Mouse (Mus musculus) colon, adult 2 months (tissue): ENCODE results near the gene Abhd16a. TPM values are rescaled to one million over a fixed set of nuclear protein-coding genes. Genes with fewer than 3 reads are reported as not detected.

Source experiments
- polyA plus RNA-seq: library from polyadenylated mRNA; depleted of rRNA; stranded (reverse); fragments of >200 nt; gene quantifications from 2 replicates; pipeline ENCODE4 v1.2.3, GENCODE M21; 2012; rRNA removed

Abhd16a gene
- polyA plus RNA-seq: 238 and 254 TPM in 2 replicates

GRCm38 (mm10) chr17:35088825-35089644 lies at the start of gene Abhd16a:
TSS of gene Abhd16a (plus strand) at chr17:35089263.

GRCm38 (mm10) chr17:35046681-35047455 lies 42.2 kb upstream of the Abhd16a start, which contains the start of gene Msh5:
TSS of gene Msh5 (minus strand) at chr17:35046745.

GRCm38 (mm10) chr17:35049561-35050016 lies 39.5 kb upstream of the Abhd16a start, which contains the start of gene Clic1:
TSS of gene Clic1 (plus strand) at chr17:35049966.

GRCm38 (mm10) chr17:35058911-35059892 lies 29.9 kb upstream of the Abhd16a start, which contains the start of gene Ddah2:
TSS of gene Ddah2 (plus strand) at chr17:35059035.

GRCm38 (mm10) chr17:35064951-35065947 lies 23.8 kb upstream of the Abhd16a start, which contains the start of gene Ly6g6c:
TSS of gene Ly6g6c (plus strand) at chr17:35065388.

GRCm38 (mm10) chr17:35066084-35066483 lies 23.0 kb upstream of the Abhd16a start, which contains the start of gene Mpig6b:
TSS of gene Mpig6b (minus strand) at chr17:35066184.

GRCm38 (mm10) chr17:35076507-35077176 lies 12.4 kb upstream of the Abhd16a start, which contains the start of gene Ly6g6e:
TSS of gene Ly6g6e (plus strand) at chr17:35076902.

GRCm38 (mm10) chr17:35077786-35078233 lies 11.3 kb upstream of the Abhd16a start, which contains the start of gene Ly6g6d:
TSS of gene Ly6g6d (minus strand) at chr17:35078065.

GRCm38 (mm10) chr17:35085208-35085865 lies 3.7 kb upstream of the Abhd16a start, which contains the start of gene Ly6g6f:
TSS of gene Ly6g6f (minus strand) at chr17:35085610.

GRCm38 (mm10) chr17:35108097-35108496 lies 19.0 kb downstream of the Abhd16a start, which contains the start of gene Ly6g5c:
TSS of gene Ly6g5c (plus strand) at chr17:35108279.

GRCm38 (mm10) chr17:35115046-35116019 lies 26.3 kb downstream of the Abhd16a start, which contains the start of gene Ly6g5b:
TSS of gene Ly6g5b (minus strand) at chr17:35115428.

GRCm38 (mm10) chr17:35121143-35121799 lies 32.2 kb downstream of the Abhd16a start, which contains the start of gene Gpank1:
TSS of gene Gpank1 (plus strand) at chr17:35121455.

GRCm38 (mm10) chr17:35121871-35122303 lies 32.8 kb downstream of the Abhd16a start, which contains the start of gene Csnk2b:
TSS of gene Csnk2b (minus strand) at chr17:35122053.

GRCm38 (mm10) chr17:35126206-35126611 lies 37.1 kb downstream of the Abhd16a start, which contains the start of gene D17H6S53E:
TSS of gene D17H6S53E (plus strand) at chr17:35126373.

GRCm38 (mm10) chr17:35131500-35132173 lies 42.6 kb downstream of the Abhd16a start, which contains the start of gene Apom:
TSS of gene Apom (minus strand) at chr17:35132050.

